Mouse (Mus musculus): ENCODE data around the gene Osbpl10.
"Not testable (repeated sequence)": the region's sequence is repeated elsewhere in the genome, so short reads cannot be mapped to it uniquely, and the experiment has no call there.

The Osbpl10 gene

DNA sequence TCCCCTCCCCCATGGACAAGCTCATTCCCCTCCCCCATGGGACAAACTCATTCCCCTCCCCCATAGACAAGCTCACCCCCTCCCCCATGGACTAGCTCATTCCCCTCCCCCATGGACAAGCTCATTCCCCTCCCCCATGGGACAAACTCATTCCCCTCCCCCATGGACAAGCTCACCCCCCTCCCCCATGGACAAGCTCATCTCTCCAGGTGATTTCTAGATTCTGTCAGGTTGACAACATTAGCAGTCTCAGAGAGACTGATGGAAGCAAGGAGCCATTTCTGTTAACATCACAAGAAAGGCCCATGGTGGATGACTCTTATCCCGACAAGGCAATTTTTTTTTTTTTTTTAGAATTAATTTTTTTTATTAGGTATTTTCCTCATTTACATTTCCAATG is 52.7 kb downstream of the Osbpl10 start:
- not testable (repeated sequence) for DNase-seq (ENCODE audit: low spot score in 2 of 2)

DNA sequence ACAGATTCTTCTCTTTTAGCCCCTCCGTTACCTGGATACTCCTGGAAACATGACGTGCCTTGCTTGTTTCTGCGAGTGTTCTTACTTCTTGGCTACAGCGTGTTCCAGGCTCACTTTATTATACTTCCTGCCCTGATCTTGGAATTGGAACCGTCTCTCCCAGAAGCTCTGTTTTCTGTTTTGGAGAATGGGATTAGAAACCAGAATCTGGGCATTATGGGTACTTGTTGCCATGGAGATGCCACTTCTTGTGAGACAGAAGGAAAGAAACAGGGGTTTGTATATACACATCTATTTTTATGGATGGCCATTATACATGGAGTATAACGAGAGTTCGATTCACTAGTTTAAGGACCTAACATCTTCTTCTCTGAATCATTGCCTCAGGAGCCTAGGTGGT is 54.4 kb downstream of the Osbpl10 start:
- no peak for DNase-seq (ENCODE audit: low spot score in 2 of 2)

DNA sequence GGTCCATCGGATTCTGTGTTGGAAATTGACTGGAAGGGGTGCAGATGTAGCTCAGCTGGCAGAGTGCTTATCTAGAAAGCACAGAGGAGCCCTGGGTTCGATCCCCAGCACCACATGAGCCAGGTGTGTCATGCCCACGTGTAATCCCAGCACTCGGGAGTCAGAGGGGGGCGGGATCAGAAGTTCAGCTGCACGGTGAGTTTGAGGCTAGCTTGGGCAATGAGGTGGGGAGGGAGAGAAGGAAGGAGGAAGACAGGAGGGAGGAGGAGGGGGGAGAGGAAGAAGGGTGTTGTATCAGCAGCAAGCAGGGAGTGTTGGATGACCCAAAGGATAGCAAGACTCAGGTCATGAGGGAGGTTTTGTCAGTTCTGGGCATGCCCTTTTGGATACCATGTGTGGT is 55.9 kb downstream of the Osbpl10 start:
- DNase-seq (ENCODE audit: low spot score in 2 of 2), result no peak

GRCm38 (mm10) chr9:115034788-115035187 is 56.4 kb downstream of the Osbpl10 start:
- no peak for DNase-seq (ENCODE audit: low spot score in 2 of 2)

- no peak for DNase-seq (ENCODE audit: low spot score in 2 of 2)
Measured at GRCm38 (mm10) chr9:115038215-115038614, 59.8 kb downstream of the Osbpl10 start.

GRCm38 (mm10) chr9:115038686-115039085 is 60.3 kb downstream of the Osbpl10 start:
- no peak for DNase-seq (ENCODE audit: low spot score in 2 of 2)

DNA sequence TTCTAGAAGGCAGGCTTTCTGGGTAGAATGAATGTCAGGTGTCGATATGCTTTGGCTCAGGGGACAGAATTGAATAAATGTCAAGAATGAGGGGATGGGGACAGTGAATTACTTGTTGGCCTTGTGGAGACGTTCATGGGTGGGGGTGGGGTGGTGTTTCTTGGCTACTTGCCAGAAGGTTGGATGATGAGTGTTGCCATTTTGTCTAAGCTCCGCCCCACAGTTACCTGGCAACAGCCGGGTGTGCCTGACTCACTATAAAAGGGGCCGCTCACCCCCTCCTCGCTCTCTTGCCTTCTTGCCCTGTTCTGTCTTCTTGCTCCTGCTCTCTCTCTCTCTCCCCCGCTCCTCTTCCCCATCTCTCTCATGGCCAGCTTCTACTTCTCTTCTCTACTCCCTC is 60.9 kb downstream of the Osbpl10 start:
- DNase-seq (ENCODE audit: low spot score in 2 of 2), result no peak

- no peak for DNase-seq (ENCODE audit: low spot score in 2 of 2)
Measured at GRCm38 (mm10) chr9:115042571-115042970, 64.2 kb downstream of the Osbpl10 start.

- no peak for DNase-seq (ENCODE audit: low spot score in 2 of 2)
Measured at GRCm38 (mm10) chr9:115042971-115043706, 64.8 kb downstream of the Osbpl10 start.

DNA sequence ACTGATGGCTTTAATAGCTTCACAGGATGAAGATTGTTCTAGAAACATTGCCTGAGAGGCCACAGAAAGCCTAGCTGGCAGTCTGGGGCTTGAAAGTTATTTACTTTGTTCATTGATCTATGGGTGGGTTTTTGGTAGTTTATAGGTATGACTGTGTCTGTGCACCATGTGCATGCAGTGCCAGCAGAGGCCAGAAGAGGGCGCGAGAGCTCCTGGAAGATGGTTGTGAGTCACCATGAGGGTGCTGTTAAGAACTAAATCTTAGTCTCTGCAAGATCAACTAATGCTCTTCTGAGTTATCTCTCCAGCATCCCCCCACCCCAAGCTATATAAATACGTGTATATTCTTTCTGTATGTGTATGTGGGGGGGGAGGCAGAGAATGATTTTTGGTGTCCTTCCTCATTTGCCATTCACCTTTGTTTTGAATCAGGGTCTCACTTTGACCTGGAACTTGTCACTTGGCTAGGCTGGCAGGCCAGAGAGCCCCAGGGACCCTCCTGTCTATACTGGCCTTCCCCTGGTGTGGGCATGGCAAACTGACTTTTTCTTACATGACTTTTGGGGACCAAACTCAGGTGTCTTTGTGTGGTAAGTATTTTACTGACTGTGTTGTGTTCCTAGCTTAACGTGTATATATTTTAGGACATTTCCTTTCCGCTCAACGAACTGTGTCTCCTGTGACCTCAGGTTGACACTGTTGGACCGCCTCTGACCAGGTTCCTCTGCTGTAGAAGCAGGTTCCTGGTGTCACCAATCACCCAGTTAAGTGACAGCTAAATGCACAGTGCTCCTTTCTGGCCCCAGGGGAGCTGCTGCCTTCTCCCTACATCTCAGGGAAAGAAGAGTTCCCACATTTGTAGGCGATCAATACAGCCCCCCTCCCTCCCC is 65.8 kb downstream of the Osbpl10 start:
- DNase-seq (ENCODE audit: low spot score in 2 of 2), result peak; percentile 69 to 70

DNA sequence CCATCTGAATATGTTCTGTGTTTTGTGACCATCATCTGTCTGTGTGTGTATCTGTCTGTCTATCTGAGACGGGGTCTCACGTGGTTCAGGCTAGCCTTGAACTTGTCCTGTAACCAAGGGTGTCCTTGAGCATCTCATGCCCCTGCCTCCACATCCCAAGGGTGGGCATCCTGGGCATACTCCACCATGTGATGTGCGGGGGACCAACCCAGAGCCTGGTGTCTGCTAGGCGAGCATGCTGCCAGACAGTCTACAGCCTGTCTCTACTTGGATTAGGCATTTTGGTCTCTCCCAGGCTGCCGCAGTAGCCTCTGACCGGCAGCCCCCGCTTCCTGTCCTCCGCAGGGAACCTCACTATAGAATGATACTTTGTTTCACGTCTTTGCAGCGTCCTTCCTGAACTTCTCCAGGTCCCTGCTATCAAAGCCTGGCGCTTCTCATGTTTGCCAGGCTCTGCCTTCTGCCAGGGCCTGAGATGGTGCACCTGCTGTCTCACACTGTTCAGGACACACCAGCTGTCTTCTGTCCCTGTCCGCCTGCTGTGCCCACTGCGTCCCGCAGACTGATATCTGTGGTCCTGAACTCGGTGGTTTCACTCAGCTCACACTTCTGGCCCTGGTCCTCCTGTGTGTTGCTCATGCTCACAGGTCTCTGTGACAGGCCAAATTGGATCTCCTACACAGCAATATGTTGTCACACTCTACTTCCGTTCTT is 66.9 kb downstream of the Osbpl10 start:
- no peak for DNase-seq (ENCODE audit: low spot score in 2 of 2)

DNA sequence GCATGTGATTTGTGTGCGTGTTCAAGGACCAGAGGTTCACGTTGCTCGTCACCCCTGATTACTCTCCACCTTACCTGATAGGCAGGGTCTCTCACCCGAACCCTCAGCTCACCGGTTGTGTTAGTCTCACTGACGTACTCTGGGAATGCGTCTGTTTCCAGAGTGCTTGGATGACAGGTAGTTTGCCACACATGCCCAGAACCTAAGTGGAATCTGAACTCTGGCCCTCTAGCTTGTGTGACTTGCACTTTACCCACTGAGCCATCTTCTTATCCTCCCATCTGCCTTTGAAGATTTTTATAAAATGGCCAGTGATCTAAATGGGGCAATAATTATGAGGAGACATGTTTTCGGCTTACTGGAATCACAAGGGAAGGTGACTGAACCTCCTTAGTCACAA is 68.3 kb downstream of the Osbpl10 start:
- no peak for DNase-seq (ENCODE audit: low spot score in 2 of 2)

- no peak for DNase-seq (ENCODE audit: low spot score in 2 of 2)
Measured at GRCm38 (mm10) chr9:115048340-115048739, 70.0 kb downstream of the Osbpl10 start.

DNA sequence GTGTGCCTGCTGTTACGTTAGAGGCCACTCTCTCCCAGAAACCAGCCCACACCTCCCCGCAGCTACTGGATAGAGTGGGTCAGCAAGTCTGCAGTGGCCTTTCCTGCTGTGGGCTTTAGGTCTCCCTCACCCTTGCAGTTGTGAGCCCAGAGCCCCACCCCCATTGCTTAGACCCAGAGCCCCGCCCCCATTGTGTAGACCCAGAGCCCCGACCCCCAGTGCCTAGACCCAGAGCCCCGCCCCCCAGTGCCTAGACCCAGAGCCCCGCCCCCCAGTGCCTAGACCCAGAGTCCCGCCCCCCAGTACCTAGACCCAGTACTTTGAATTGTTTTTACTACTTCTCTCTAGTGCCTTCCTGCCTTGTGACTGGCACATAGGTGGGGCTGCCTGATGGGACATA is 70.5 kb downstream of the Osbpl10 start:
- DNase-seq (ENCODE audit: low spot score in 2 of 2), result no peak

GRCm38 (mm10) chr9:115049981-115050720 is 71.8 kb downstream of the Osbpl10 start:
- DNase-seq (ENCODE audit: low spot score in 2 of 2), result no peak

- no peak for DNase-seq (ENCODE audit: low spot score in 2 of 2)
Measured at GRCm38 (mm10) chr9:115051976-115052375, 73.6 kb downstream of the Osbpl10 start.

GRCm38 (mm10) chr9:115053779-115054178 is 75.4 kb downstream of the Osbpl10 start:
- DNase-seq (ENCODE audit: low spot score in 2 of 2), result no peak

DNA sequence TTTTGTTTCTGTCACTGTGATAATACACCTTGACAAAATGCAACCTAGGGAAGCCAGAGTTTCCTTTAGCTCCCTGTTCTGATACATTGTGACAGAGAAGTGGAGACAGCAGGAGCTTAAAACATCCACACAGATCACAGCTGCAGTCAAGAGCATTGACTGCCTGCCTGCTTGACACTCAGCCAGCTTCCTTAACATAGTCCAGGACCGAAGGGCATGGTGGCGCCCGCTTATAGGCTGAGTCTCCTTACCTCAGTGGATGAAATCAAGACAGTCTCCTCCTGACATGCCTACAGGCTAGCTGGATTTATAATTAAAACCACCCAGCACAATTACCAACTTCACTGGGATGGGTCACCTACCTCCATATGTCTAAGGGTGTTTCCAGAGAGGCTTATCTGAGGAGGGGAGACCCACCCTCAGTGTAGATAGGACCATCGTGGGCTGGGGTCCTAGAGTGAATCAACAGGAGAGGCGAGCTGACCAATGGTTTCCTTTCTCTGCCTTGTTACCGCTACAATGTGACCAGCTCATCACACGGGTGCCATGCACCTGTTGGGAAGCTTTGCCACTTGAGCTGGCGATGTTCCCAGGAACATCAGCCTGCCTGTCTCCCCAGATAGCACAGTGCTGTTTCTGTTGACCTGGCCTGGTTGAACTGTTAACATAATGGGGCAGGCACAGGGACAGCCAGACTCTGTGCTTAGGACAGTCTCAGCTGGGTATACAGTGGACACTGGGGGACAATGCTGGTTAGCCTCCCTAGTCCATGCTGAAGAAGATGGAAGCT is 76.9 kb downstream of the Osbpl10 start:
- DNase-seq (ENCODE audit: low spot score in 2 of 2), result no peak

DNA sequence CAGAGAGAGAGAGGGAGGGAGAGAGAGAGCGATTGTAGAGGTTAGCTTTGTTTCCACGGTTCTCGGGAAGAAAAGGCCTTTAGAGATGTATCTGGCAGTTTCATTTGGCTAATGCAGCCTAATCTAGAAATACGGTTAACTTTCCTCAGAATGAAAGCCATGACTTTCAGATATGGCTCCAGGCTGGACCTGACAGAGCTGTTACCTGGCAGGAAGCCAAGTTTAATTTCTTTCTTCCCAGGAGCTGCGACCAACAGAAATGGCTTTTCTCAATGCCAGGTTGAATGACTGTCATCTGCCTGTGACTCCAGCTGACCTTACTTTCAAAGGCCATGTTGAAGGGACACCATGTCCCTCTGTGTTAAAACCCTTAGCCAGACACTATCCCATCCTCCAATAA is 80.4 kb downstream of the Osbpl10 start:
- no peak for DNase-seq (ENCODE audit: low spot score in 2 of 2)

- DNase-seq (ENCODE audit: low spot score in 2 of 2), result no peak
Measured at GRCm38 (mm10) chr9:115064834-115065233, 86.5 kb downstream of the Osbpl10 start.

DNA sequence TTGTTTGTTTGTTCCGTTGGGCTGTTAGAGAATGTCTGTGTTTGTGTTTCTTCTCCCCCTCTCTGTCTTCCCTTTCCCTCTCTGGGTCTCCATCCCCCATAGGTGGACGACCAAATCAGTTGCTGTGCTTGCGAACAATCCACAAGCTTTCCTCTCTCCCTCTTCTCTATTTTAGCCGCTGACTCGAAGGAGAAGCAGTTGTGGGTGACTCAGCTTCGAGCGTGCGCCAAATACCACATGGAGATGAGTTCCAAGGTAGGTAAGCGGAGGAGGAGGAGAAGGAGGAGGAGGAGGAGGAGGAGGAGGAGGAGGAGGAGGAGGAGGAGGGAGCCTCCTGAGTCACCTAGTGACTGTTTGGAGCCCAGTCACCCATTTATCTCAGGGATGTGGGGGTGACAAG is 88.7 kb downstream of the Osbpl10 start:
- DNase-seq (ENCODE audit: low spot score in 2 of 2), result no peak
